Mouse (Mus musculus): ENCODE results near the gene Dgcr6.

Dgcr6 gene

GRCm38 (mm10) chr16:18068653-18069376, 16.2 kb downstream of the Dgcr6 start:
- no peak for DNase-seq (ENCODE audit: low read depth, low spot score)

DNA sequence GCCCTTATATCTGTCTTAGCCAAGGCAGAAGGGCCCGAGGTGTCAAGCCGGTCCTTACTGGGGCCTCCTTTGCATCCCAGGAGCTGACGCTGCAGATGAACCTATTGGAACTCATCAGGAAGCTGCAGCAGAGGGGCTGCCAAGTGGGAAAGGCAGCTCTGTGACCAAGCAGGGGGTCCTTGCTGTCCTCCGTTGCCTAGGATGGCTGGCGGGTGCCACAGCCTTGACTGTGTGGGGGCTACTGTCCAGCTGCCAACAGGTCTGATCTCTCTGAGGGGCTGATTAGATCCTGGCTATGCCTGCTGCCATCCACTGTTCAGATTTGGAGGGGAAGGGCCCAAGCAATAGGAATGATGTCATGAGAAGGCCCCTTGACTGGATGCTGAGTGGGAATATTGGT, 18.1 kb downstream of the Dgcr6 start:
- no peak for DNase-seq (ENCODE audit: low read depth, low spot score)

DNA sequence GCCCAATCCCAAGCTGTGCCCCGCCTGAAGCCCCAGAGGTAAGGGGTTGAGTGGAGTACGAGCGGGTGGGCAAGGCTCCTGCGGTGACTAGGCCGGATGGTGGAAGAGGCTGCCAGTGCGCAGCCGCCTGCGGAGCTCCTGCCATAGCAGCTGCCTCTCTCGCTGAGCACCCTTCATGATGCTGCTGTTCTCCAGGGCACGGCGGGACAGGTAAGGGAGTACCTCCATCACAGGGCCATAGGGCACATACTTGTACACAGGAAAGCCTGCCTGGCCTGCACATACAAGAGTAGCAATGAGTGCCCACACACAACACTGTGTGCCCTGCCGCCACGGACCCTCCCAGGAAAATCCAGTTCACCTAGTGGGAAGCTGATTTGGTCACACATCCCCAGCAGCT, 19.4 kb downstream of the Dgcr6 start:
- DNase-seq (ENCODE audit: low read depth, low spot score): no peak

DNA sequence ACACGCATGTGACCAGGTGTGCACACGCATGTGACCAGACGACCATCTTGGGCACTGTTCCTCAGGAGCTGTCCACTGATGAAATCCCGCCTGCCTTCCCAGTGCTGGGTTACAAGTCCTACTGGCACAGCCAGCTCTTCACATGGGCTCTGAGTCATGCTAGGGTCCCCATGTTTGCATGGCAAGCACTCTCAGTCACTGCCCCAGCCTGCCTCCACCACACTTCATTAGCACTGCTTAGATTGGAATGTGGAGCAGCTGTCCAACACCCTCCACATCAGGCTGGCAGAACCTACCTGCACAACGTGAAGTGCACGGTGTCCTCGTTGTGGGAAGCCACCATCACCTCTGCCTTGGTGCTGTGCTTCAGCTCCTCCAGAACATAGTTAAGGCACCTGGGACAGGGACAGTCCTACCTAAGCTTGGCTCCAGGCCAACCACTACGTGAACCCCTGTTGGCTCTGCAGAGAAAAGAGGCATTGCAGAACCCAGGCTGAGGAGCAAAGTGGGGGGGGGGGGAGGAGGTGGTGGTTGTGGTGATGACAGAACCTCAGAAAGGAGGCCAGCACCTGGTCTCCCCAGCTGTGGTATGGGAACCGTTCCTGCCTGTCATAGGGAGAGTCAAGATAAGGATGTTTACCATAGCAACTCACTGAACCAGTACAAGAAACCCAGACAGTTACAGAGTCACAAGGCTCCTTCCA, 20.8 kb downstream of the Dgcr6 start:
- DNase-seq (ENCODE audit: low read depth, low spot score): peak; percentile 63

DNA sequence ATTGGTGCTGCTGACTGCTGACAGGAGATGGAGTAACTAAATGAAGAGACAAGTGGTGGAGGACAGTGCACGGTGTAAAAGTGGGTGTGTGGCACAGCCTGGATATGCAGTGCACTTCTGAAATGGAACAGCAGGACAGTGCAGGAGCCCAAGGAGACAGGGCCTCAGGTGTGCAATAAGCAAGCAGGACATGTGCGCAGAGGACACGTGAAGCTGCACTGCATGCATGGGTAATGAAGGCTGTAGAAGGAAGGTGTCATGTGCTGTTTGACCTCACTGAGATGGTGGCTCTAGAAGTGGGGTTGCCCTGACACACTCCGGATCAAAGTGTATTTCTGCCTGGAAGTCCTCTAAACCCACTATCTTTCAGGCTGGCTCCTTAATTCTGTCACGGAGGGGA, 22.0 kb downstream of the Dgcr6 start:
- DNase-seq (ENCODE audit: low read depth, low spot score): no peak

- DNase-seq (ENCODE audit: low read depth, low spot score): peak; percentile 74
Observed at GRCm38 (mm10) chr16:18075201-18075600, 22.5 kb downstream of the Dgcr6 start.

GRCm38 (mm10) chr16:18078314-18079015, 25.8 kb downstream of the Dgcr6 start:
- no peak for DNase-seq (ENCODE audit: low read depth, low spot score)

DNA sequence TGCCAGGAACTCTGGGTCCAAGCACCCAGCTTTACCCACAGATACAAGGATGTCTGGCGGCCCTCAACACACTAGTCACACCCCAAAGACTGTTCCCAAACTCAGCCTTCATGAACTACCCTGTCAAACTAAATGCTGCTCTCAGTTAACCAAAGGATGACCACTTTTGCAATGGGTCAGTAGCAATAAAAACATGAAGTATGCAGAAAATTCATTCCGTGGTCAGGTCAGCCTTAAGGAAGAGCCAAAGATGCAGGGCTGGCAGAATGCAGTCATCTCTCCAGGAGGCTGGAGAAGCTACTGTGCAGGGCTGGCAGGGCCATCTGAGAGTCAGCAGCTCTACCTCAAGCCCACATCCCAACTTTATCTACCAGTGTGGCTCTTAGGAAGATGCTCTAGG, 26.6 kb downstream of the Dgcr6 start:
- DNase-seq (ENCODE audit: low read depth, low spot score): no peak

DNA sequence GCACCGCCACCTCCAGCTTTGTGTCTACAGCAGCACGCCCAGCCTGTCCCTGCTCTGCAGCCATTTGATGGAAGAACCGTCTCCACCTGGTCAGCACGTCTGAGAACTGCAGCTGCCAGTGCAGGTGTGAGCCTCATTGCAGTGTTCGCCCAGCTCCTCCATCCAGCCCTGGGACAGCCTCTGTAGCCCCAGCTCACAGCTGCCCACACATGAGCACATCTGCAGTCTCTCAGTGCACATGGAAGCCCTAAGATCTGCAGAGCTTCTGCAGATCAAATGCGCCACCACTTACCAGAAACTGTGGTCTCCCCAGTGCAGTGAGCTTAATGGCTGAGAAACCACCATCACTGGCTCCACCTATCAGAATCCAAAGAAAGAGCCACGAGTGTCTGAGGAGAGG, 27.5 kb downstream of the Dgcr6 start:
- no peak for DNase-seq (ENCODE audit: low read depth, low spot score)

DNA sequence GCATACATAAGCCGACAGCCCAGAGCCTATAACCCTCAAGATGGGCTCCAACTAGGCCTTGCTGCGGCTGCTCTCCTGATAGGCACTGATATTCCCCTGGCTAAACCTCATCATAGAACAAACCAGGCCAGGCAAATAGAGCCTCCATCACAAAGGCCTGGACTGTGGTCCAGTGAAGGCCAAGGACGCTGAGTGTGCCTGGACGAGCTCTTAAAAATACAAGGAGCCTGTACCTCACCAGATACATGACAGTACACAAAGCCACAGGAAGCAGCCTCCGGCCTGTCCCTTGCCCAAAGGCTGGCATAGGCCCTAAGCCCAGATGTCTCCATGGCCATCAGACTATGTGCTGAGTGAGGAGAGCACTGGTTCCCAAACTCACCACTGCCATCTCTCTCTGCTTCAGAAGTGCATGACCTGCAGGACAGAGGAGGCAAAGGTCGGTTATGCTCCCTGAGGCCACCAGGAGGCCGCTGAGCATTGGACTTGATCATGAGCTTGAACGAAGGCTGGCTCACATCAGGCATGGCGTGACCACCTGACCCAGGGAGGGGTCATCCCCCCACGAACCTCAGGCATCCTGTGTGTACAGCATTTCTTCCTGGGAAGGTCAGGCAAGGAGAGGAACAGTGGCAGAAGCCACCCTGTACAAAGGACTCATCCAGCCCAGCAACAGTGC, 28.6 kb downstream of the Dgcr6 start:
- DNase-seq (ENCODE audit: low read depth, low spot score): no peak

DNA sequence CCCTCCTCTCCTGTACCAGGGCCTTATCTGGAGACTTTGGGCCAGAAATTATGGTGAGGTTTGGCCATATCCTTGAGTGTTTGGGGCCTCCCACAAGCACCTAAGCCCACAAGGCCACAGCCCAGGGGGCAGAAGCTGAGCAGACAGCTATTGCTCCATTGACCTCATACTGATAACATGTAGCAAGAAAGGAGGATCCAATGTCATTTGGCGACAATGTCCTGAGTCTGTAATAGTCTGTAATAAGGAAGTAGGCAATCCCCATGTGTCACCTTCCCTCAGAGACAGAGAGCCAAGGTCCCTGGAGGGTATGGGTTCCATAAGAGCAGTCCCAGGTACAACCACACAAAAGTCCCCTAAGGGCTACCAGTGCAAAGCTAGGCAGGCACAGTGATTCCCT, 29.6 kb downstream of the Dgcr6 start:
- DNase-seq (ENCODE audit: low read depth, low spot score): no peak

- DNase-seq (ENCODE audit: low read depth, low spot score): no peak
Observed at GRCm38 (mm10) chr16:18083231-18083951, 30.7 kb downstream of the Dgcr6 start.

- DNase-seq (ENCODE audit: low read depth, low spot score): no peak
Observed at GRCm38 (mm10) chr16:18084262-18084661, 31.6 kb downstream of the Dgcr6 start.

- DNase-seq (ENCODE audit: low read depth, low spot score): no peak
Observed at GRCm38 (mm10) chr16:18087101-18087500, 34.4 kb downstream of the Dgcr6 start.

- no peak for DNase-seq (ENCODE audit: low read depth, low spot score)
Observed at GRCm38 (mm10) chr16:18096348-18096747, 43.7 kb downstream of the Dgcr6 start.

GRCm38 (mm10) chr16:18102816-18103215, 50.2 kb downstream of the Dgcr6 start:
- no peak for DNase-seq (ENCODE audit: low read depth, low spot score)

GRCm38 (mm10) chr16:18103366-18103765, 50.7 kb downstream of the Dgcr6 start:
- DNase-seq (ENCODE audit: low read depth, low spot score): no peak

- no peak for DNase-seq (ENCODE audit: low read depth, low spot score)
Observed at GRCm38 (mm10) chr16:18103808-18104207, 51.1 kb downstream of the Dgcr6 start.

DNA sequence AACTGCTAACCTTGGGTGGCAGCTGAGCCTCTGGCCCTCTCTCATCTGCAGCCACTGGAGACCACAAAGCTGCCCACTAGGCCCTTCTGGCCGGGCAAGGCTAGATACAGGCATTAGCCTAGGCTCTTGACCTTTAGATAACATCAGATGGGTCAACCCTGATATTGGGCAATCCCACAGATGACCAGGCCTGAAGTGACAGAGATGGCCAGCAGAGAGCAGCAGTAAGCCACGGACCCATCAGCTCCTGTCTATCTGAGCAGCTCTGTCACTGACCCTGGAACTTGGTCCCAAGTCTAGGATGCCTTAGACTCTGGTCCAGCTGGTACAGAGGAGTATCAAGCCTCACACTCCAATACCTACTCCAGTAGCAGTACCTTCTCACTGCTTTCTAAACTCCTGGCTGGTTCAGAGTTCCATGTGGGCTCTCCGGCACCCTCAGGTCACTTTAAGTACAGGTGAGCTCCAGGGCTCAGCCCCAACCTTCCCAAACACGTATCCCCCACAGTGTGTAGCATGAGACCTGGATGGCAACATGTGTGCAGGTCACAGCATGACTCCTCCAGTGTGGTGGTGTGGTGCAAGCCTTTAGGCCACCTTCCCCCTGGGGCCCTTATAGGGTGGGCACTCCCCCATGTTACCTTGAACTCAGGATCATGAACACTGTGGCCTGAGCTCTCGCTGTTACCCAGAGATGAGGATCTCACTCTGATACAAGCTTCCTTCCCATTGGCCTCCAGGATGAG, 55.7 kb downstream of the Dgcr6 start:
- no peak for DNase-seq (ENCODE audit: low read depth, low spot score)

DNA sequence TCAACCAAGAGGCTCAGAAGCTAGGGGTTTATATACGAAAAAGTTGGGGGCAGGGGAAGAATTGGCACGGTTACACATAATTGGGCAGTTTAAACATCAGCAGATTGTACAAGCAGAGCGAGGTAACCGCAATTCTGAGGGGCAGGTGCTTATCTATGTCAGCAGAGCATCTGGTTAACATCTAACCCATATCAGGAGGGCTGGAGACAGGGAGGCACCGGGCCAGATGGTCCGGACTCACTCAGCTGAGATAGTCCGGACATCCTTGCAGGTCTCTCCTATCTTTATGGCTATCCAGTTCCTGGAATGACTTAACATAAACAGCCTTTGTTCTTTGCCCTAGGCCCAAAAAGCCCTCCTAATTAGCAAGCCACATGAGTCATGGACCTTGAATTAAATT, 58.4 kb downstream of the Dgcr6 start:
- DNase-seq (ENCODE audit: low read depth, low spot score): no peak

- DNase-seq (ENCODE audit: low read depth, low spot score): no peak
Observed at GRCm38 (mm10) chr16:18116467-18116866, 63.8 kb downstream of the Dgcr6 start.

Measured in CD4-positive helper T cell, adult 2 months (primary cell).